Mouse (Mus musculus) macrophage (primary cell): ENCODE results near the gene Med12l. TPM values are rescaled to one million over a fixed set of nuclear protein-coding genes. Genes with fewer than 3 reads are reported as not detected.

Source experiments
- H3K27ac ChIP-seq: fragments of 350-480 bp; formaldehyde crosslinking; 2 replicates; pipeline ENCODE4 v1.9.0; 2021
- H3K36me3 ChIP-seq: fragments of 350-480 bp; formaldehyde crosslinking; 2 replicates; pipeline ENCODE4 v1.9.0; 2021; ENCODE audit errors: inconsistent target
- H3K4me3 ChIP-seq: fragments of 350-480 bp; formaldehyde crosslinking; 2 replicates; pipeline ENCODE4 v1.9.0; 2021; ENCODE audit errors: inconsistent target
- H3K79me2 ChIP-seq: fragments of 350-480 bp; formaldehyde crosslinking; 2 replicates; pipeline ENCODE4 v1.9.0; 2021; ENCODE audit errors: inconsistent target
- WGBS: methylation state at CpG from one replicate; pipeline ENCODE4 v1.1.7; 2026; ENCODE audit warnings: inconsistent platforms; ENCODE audit not compliant: missing documents; 5-methylcytosine and 5-hydroxymethylcytosine counted together
- polyA plus RNA-seq: library from polyadenylated mRNA; stranded (reverse); fragments of 250-400 nt; gene quantifications from 3 replicates; pipeline ENCODE4 v1.2.4, GENCODE M21; 2018; ENCODE audit warnings: inconsistent platforms

The Med12l gene
- polyA plus RNA-seq, 1 experiment from 2014 or later = 0.47 TPM

GRCm38 (mm10) chr3:59154888-59155287 lies 149.3 kb downstream of the Med12l start:
- Histone ChIP-seq H3K4me3 (no peak overlapping the region), H3K27ac (no peak overlapping the region), H3K36me3 (no peaks in the 10 kb centered on the region), H3K79me2 (peaks cover 17% of the 10 kb centered on the region; the same call in 1 of the 2 replicates)
- 46% methylated on average over 2 of the region's 2 CpGs for WGBS

- 99% methylated on average over 6 of the region's 6 CpGs for WGBS
- Histone ChIP-seq H3K27ac (no peak overlapping the region), H3K79me2 (peaks cover 12% of the 10 kb centered on the region; the same call in 1 of the 2 replicates), H3K36me3 (no peaks in the 10 kb centered on the region), H3K4me3 (no peak overlapping the region)
Measured at GRCm38 (mm10) chr3:59155404-59155803, 149.8 kb downstream of the Med12l start.

GRCm38 (mm10) chr3:59157048-59157447 lies 151.4 kb downstream of the Med12l start:
- Histone ChIP-seq H3K4me3 (no peak overlapping the region), H3K79me2 (no peaks in the 10 kb centered on the region; the same call in 1 of the 2 replicates), H3K36me3 (no peaks in the 10 kb centered on the region), H3K27ac (no peak overlapping the region)
- 81% methylated on average over 5 of the region's 5 CpGs for WGBS

GRCm38 (mm10) chr3:59160465-59160864 lies 154.8 kb downstream of the Med12l start:
- 40% methylated on average over 1 of the region's 1 CpGs for WGBS

GRCm38 (mm10) chr3:59167417-59168054 lies 161.9 kb downstream of the Med12l start:
- Histone ChIP-seq H3K4me3 (no peak overlapping the region), H3K36me3 (no peaks in the 10 kb centered on the region), H3K79me2 (no peaks in the 10 kb centered on the region), H3K27ac (no peak overlapping the region)
- WGBS = 100% methylated on average over 2 of the region's 2 CpGs

More at GRCm38 (mm10) chr3:59160465-59160864, 154.8 kb downstream of the Med12l start:
- H3K4me3 ChIP-seq = no peak overlapping the region
- H3K79me2 ChIP-seq = no peaks in the 10 kb centered on the region
- H3K36me3 ChIP-seq = no peaks in the 10 kb centered on the region
- H3K27ac ChIP-seq = no peak overlapping the region

GRCm38 (mm10) chr3:59168476-59168875 lies 162.9 kb downstream of the Med12l start:
- Histone ChIP-seq H3K27ac (no peak overlapping the region), H3K36me3 (no peaks in the 10 kb centered on the region), H3K4me3 (no peak overlapping the region), H3K79me2 (no peaks in the 10 kb centered on the region)
- WGBS = 63% methylated on average over 6 of the region's 6 CpGs

- Histone ChIP-seq H3K27ac (no peak overlapping the region), H3K36me3 (no peaks in the 10 kb centered on the region), H3K79me2 (no peaks in the 10 kb centered on the region), H3K4me3 (no peak overlapping the region)
- WGBS = 83% methylated on average over 4 of the region's 4 CpGs
Measured at GRCm38 (mm10) chr3:59169215-59169614, 163.6 kb downstream of the Med12l start.

GRCm38 (mm10) chr3:59169921-59170627 lies 164.4 kb downstream of the Med12l start:
- no peak overlapping the region for H3K27ac ChIP-seq
- H3K79me2 ChIP-seq = no peaks in the 10 kb centered on the region
- no peak overlapping the region for H3K4me3 ChIP-seq
- 100% methylated on average over 1 of the region's 2 CpGs for WGBS
- H3K36me3 ChIP-seq = no peaks in the 10 kb centered on the region

GRCm38 (mm10) chr3:59174426-59175154 lies 169.0 kb downstream of the Med12l start:
- no peaks in the 10 kb centered on the region for H3K79me2 ChIP-seq
- 56% methylated on average over 6 of the region's 6 CpGs for WGBS
- H3K27ac ChIP-seq = no peak overlapping the region
- H3K36me3 ChIP-seq = no peaks in the 10 kb centered on the region
- H3K4me3 ChIP-seq = no peak overlapping the region

GRCm38 (mm10) chr3:59175234-59175633 lies 169.6 kb downstream of the Med12l start:
- Histone ChIP-seq H3K4me3 (no peak overlapping the region), H3K36me3 (no peaks in the 10 kb centered on the region), H3K79me2 (no peaks in the 10 kb centered on the region), H3K27ac (no peak overlapping the region)
- WGBS = 38% methylated on average over 4 of the region's 5 CpGs

- H3K36me3 ChIP-seq = no peaks in the 10 kb centered on the region
- no peaks in the 10 kb centered on the region for H3K79me2 ChIP-seq
- no peak overlapping the region for H3K4me3 ChIP-seq
- H3K27ac ChIP-seq = no peak overlapping the region
- WGBS = 82% methylated on average over 5 of the region's 5 CpGs
Measured at GRCm38 (mm10) chr3:59176871-59177270, 171.2 kb downstream of the Med12l start.

GRCm38 (mm10) chr3:59181134-59181533 lies 175.5 kb downstream of the Med12l start:
- WGBS = 96% methylated on average over 5 of the region's 5 CpGs
- Histone ChIP-seq H3K79me2 (no peaks in the 10 kb centered on the region), H3K27ac (no peak overlapping the region), H3K4me3 (no peak overlapping the region), H3K36me3 (no peaks in the 10 kb centered on the region)

- Histone ChIP-seq H3K27ac (no peak overlapping the region), H3K79me2 (no peaks in the 10 kb centered on the region), H3K36me3 (no peaks in the 10 kb centered on the region), H3K4me3 (no peak overlapping the region)
Measured at GRCm38 (mm10) chr3:59182129-59182528, 176.5 kb downstream of the Med12l start.

GRCm38 (mm10) chr3:59185662-59186061 lies 180.0 kb downstream of the Med12l start:
- H3K27ac ChIP-seq = no peak overlapping the region
- H3K79me2 ChIP-seq = no peaks in the 10 kb centered on the region
- no peaks in the 10 kb centered on the region for H3K36me3 ChIP-seq
- WGBS = 85% methylated on average over 4 of the region's 4 CpGs
- no peak overlapping the region for H3K4me3 ChIP-seq

GRCm38 (mm10) chr3:59187336-59187735 lies 181.7 kb downstream of the Med12l start:
- 86% methylated on average over 4 of the region's 4 CpGs for WGBS
- Histone ChIP-seq H3K4me3 (no peak overlapping the region), H3K79me2 (no peaks in the 10 kb centered on the region), H3K27ac (no peak overlapping the region), H3K36me3 (no peaks in the 10 kb centered on the region)
